Mouse (Mus musculus) brain, embryonic 14.5 days (tissue): ENCODE data around the gene Diras2. TPM values are rescaled to one million over a fixed set of nuclear protein-coding genes. Genes with fewer than 3 reads are reported as not detected.

ENCODE experiments used
- DNase-seq: peaks from one replicate; pipeline ENCODE4 v3.0.0-alpha.2; 2011; ENCODE audit warnings: low read depth
- CTCF ChIP-seq: fragments of 200-500 bp; IDR thresholded peaks from 2 replicates; pipeline ENCODE4 v1.5.1; 2012; ENCODE audit warnings: inconsistent platforms, mild to moderate bottlenecking, moderate library complexity, borderline replicate concordance; ENCODE audit not compliant: insufficient read depth, insufficient read length; ENCODE audit errors: extremely low read depth
- POLR2A ChIP-seq: fragments of 200-500 bp; IDR thresholded peaks from 2 replicates; pipeline ENCODE4 v1.6.1; 2012; ENCODE audit warnings: mild to moderate bottlenecking, inconsistent platforms, borderline replicate concordance; ENCODE audit not compliant: poor library complexity, insufficient read depth, insufficient read length, severe bottlenecking; ENCODE audit errors: extremely low read depth
- polyA plus RNA-seq: library from polyadenylated mRNA; depleted of rRNA; stranded (reverse); fragments of >200 nt; gene quantifications from 2 replicates; pipeline ENCODE4 v1.2.3, GENCODE M21; 2012

Gene Diras2
- polyA plus RNA-seq, 1 experiment, result 18.1 TPM

GRCm38 (mm10) chr13:52569194-52569769, 38.2 kb upstream of the Diras2 start:
- peak; percentile 83 for DNase-seq
- no peak for TF ChIP-seq CTCF
- no peak for TF ChIP-seq POLR2A

GRCm38 (mm10) chr13:52566777-52567176, 35.7 kb upstream of the Diras2 start:
- no peak for TF ChIP-seq POLR2A
- TF ChIP-seq CTCF, result no peak
- DNase-seq, result no peak

- DNase-seq, result no peak
- TF ChIP-seq POLR2A (no peak), CTCF (no peak)
Observed at GRCm38 (mm10) chr13:52566188-52566760, 35.2 kb upstream of the Diras2 start.

GRCm38 (mm10) chr13:52565103-52565739, 34.1 kb upstream of the Diras2 start:
- TF ChIP-seq POLR2A (no peak), CTCF (peak; percentile 58; the same call in 1 of the 2 replicates)
- peak; percentile 77 for DNase-seq

- no peak for TF ChIP-seq CTCF
- TF ChIP-seq POLR2A, result no peak
- peak; percentile 95 for DNase-seq
Observed at GRCm38 (mm10) chr13:52562166-52562571, 31.1 kb upstream of the Diras2 start.

GRCm38 (mm10) chr13:52561367-52562165, 30.5 kb upstream of the Diras2 start:
- no peak for TF ChIP-seq POLR2A
- no peak for TF ChIP-seq CTCF
- DNase-seq, result peak; percentile 41

- TF ChIP-seq POLR2A (no peak), CTCF (no peak)
Observed at GRCm38 (mm10) chr13:52557421-52557820, 26.3 kb upstream of the Diras2 start.

GRCm38 (mm10) chr13:52554722-52555121, 23.6 kb upstream of the Diras2 start:
- TF ChIP-seq CTCF (no peak), POLR2A (no peak)
- no peak for DNase-seq

More at GRCm38 (mm10) chr13:52557421-52557820, 26.3 kb upstream of the Diras2 start:
- no peak for DNase-seq

- peak; percentile 56 for DNase-seq
- no peak for TF ChIP-seq POLR2A
- TF ChIP-seq CTCF, result no peak
Observed at GRCm38 (mm10) chr13:52552822-52553477, 21.9 kb upstream of the Diras2 start.

GRCm38 (mm10) chr13:52551275-52551674, 20.2 kb upstream of the Diras2 start:
- DNase-seq, result no peak
- TF ChIP-seq CTCF (no peak), POLR2A (no peak)
